Mouse (Mus musculus): ENCODE measurements around the gene Dhx32.

DNA sequence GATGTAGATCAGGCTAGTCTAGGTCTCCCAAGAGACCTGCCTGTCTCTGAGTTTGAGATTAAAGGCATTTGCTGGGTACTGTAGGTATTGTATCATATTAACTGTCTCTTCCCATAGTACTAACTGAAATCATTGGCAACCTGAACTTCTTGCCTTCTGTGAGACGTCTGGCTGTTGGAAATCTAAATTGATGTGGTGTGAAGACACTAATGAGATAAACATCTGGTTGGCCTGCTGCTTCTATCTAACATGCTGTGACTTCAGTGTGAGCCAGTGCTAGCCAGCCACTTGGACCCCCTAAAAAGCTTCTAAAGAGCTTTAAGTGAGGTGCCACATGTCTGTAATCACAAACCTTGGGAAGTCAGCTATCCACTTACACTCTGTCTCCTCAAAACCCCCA lies 10.2 kb upstream of the Dhx32 start:
- no peak for TF ChIP-seq POLR2A (IDR thresholded peaks at IDR 0.05; ENCODE audit: insufficient read depth, low read depth, low read length)
- TF ChIP-seq CTCF (IDR thresholded peaks at IDR 0.05; ENCODE audit: insufficient read depth, low read depth, low read length): no peak
